Mouse (Mus musculus): ENCODE measurements around the gene Gm7347.
A peak's percentile ranks its signal among the peaks of the same experiment; 100 is the strongest.
"Not testable (repeated sequence)": the region's sequence is repeated elsewhere in the genome, so short reads cannot be mapped to it uniquely, and the experiment has no call there.

Gm7347 gene

GRCm38 (mm10) chr5:26058481-26058880 lies at the start of gene Gm7347:
Gm7347 (minus strand) TSS chr5:26058581.
- not testable (repeated sequence) for ATAC-seq (ENCODE audit: insufficient number of reproducible peaks, low FRiP score, low TSS enrichment)

- ATAC-seq (ENCODE audit: insufficient number of reproducible peaks, low FRiP score, low TSS enrichment), result not testable (repeated sequence)
Measured at GRCm38 (mm10) chr5:26105262-26105661, 46.9 kb upstream of the Gm7347 start, which contains the start of gene 5031410I06Rik. 5031410I06Rik (minus strand) TSS chr5:26105362.

- not testable (repeated sequence) for ATAC-seq (ENCODE audit: insufficient number of reproducible peaks, low FRiP score, low TSS enrichment)
Measured at GRCm38 (mm10) chr5:26089191-26089590, 30.8 kb upstream of the Gm7347 start, which contains the start of gene Gm10471. Gm10471 (minus strand) TSS chr5:26089291.

- ATAC-seq (ENCODE audit: insufficient number of reproducible peaks, low FRiP score, low TSS enrichment), result not testable (repeated sequence)
Measured at GRCm38 (mm10) chr5:26079023-26079422, 20.6 kb upstream of the Gm7347 start.

GRCm38 (mm10) chr5:26070716-26071115 lies 12.3 kb upstream of the Gm7347 start:
- no peak for ATAC-seq (ENCODE audit: insufficient number of reproducible peaks, low FRiP score, low TSS enrichment)

GRCm38 (mm10) chr5:26039458-26039857 lies 18.9 kb downstream of the Gm7347 start, which contains the start of gene Speer4a:
Speer4a (minus strand) TSS chr5:26039558.
- not testable (repeated sequence) for ATAC-seq (ENCODE audit: insufficient number of reproducible peaks, low FRiP score, low TSS enrichment)

GRCm38 (mm10) chr5:26022816-26023215 lies 35.6 kb downstream of the Gm7347 start, which contains the start of gene Gm5862:
Gm5862 (minus strand) TSS chr5:26022916.
- not testable (repeated sequence) for ATAC-seq (ENCODE audit: insufficient number of reproducible peaks, low FRiP score, low TSS enrichment)

GRCm38 (mm10) chr5:26007697-26008096 lies 50.7 kb downstream of the Gm7347 start:
- not testable (repeated sequence) for ATAC-seq (ENCODE audit: insufficient number of reproducible peaks, low FRiP score, low TSS enrichment)

- peak; percentile 95 for ATAC-seq (ENCODE audit: insufficient number of reproducible peaks, low FRiP score, low TSS enrichment)
Measured at GRCm38 (mm10) chr5:26006937-26007695, 51.3 kb downstream of the Gm7347 start.

GRCm38 (mm10) chr5:26004698-26005097 lies 53.7 kb downstream of the Gm7347 start, which contains the start of gene Gm1979:
Gm1979 (minus strand) TSS chr5:26004798.
- not testable (repeated sequence) for ATAC-seq (ENCODE audit: insufficient number of reproducible peaks, low FRiP score, low TSS enrichment)
